Mouse (Mus musculus) small intestine, adult 2 months (tissue): ENCODE measurements around the gene Arhgef3. TPM values are rescaled to one million over a fixed set of nuclear protein-coding genes. Genes with fewer than 3 reads are reported as not detected.

ENCODE experiments used
- H3K27ac ChIP-seq: fragments of 200-500 bp; 2 replicates; pipeline ENCODE4 v1.5.1; 2012; ENCODE audit warnings: low read depth, low read length, control low read depth, inconsistent platforms; ENCODE audit not compliant: insufficient read depth
- H3K27me3 ChIP-seq: fragments of 200-500 bp; 2 replicates; pipeline ENCODE4 v1.6.1; 2012; ENCODE audit warnings: mild to moderate bottlenecking, moderate library complexity, low read length, inconsistent platforms; ENCODE audit not compliant: control insufficient read depth, insufficient read depth
- H3K36me3 ChIP-seq: fragments of 200-500 bp; 2 replicates; pipeline ENCODE4 v1.6.1; 2012; ENCODE audit warnings: mild to moderate bottlenecking, low read length, control low read depth, inconsistent platforms; ENCODE audit not compliant: control insufficient read depth, insufficient read depth
- H3K4me1 ChIP-seq: fragments of 200-500 bp; 2 replicates; pipeline ENCODE4 v1.6.1; 2012; ENCODE audit warnings: low read length, inconsistent platforms, mixed read lengths; ENCODE audit not compliant: control insufficient read depth, insufficient read depth, insufficient read length
- H3K4me3 ChIP-seq: fragments of 200-500 bp; 2 replicates; pipeline ENCODE4 v1.5.1; 2012; ENCODE audit warnings: low read depth, mild to moderate bottlenecking, control low read depth, inconsistent platforms, low read length, moderate library complexity
- CTCF ChIP-seq: fragments of 200-500 bp; IDR thresholded peaks from 2 replicates; pipeline ENCODE4 v1.5.1; 2012; ENCODE audit warnings: low read depth, mild to moderate bottlenecking, control low read depth, inconsistent platforms, low read length, moderate library complexity, mixed read lengths; ENCODE audit not compliant: insufficient replicate concordance, insufficient read length; ENCODE audit errors: extremely low read depth
- POLR2A ChIP-seq: fragments of 200-500 bp; IDR thresholded peaks from 2 replicates; pipeline ENCODE4 v1.6.1; 2012; ENCODE audit warnings: low read depth, mild to moderate bottlenecking, control low read depth, inconsistent platforms, low read length, moderate library complexity
- WGBS: fragments of 180-500 bp; shearing (Covaris S2); methylation state at CpG from one replicate; pipeline ENCODE4 v1.1.7; 2018; 5-methylcytosine and 5-hydroxymethylcytosine counted together
- polyA plus RNA-seq: library from polyadenylated mRNA; depleted of rRNA; stranded (reverse); fragments of >200 nt; gene quantifications from 2 replicates; pipeline ENCODE4 v1.2.3, GENCODE M21; 2012

The Arhgef3 gene
- polyA plus RNA-seq, 1 experiment: 7.0 TPM

DNA sequence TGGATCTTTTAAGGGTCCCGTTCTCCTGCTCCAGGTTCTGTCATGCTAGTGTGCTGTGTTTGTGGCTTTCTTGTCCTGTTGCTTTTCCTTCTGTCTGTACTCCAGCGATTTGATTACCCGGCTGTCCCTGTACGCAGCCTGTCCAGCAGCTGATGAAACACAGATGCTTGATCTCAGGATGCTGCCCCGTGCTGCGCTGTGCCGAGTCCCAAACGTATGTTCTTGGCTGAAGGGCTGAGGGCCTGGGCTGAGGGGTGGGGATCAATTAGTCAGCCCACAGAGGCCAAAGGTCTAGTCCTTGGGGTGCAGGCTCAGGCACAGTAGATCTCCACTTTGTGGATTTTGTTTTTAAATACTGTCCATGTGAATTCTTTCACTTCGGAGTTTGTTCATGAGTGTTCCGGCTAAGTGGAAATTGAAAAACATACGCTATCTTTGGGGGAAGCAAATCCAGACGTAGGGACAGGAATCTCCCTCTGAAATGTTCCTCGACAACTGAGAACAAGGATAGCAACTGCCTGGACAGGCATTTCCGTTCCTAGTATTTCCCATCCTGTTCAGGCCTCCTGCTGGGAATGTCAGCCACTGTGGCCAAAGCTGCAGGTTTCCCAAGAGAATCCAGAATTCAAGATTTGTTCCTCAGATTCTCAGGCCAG lies 56.6 kb downstream of the Arhgef3 start:
- no peaks in the 10 kb centered on the region for H3K36me3 ChIP-seq
- no peak overlapping the region for H3K4me3 ChIP-seq
- WGBS: 73% methylated on average over 14 of the region's 14 CpGs
- no peaks in the 10 kb centered on the region for H3K27me3 ChIP-seq
- peak overlapping the region; percentile 24 for H3K27ac ChIP-seq
- H3K4me1 ChIP-seq: peaks cover 19% of the 10 kb centered on the region; the same call in 1 of the 2 replicates
- TF ChIP-seq CTCF: no peak
- no peak for TF ChIP-seq POLR2A

DNA sequence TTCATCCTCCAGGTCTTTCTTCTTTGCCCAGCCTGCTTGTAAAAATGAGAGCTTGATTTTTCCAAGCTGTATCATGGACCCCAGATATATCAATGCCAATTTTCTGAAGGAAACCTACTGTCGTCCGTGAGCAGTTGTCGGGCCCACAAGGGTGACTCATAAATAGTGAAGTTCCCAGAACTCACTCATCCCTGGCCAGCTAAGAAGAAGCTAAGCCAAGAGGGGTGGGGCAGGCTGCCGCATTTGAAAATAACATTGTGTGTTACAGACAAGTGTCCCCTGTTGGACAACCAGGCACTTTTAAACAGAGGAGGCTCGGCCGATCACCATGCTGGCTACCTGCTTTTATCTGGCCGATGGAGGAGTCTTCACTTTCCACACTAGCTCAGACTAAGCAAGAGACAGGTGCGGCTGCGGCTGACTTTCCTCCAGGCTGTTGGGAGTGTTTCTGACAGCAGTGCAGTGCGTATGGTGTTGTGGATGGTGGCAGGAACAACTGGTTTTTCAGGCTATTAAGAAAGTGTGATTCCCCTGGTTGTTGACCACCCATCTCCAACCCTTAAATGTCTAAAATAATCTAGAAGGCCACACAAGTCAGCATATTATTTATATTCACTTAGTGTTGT lies 58.6 kb downstream of the Arhgef3 start:
- Histone ChIP-seq H3K27me3 (no peaks in the 10 kb centered on the region), H3K36me3 (no peaks in the 10 kb centered on the region), H3K4me3 (no peak overlapping the region), H3K27ac (peak overlapping the region; percentile 28; the same call in 1 of the 2 replicates), H3K4me1 (peaks cover 20% of the 10 kb centered on the region; the same call in 1 of the 2 replicates)
- TF ChIP-seq POLR2A: no peak
- no peak for TF ChIP-seq CTCF
- WGBS: 30% methylated on average over 10 of the region's 10 CpGs

DNA sequence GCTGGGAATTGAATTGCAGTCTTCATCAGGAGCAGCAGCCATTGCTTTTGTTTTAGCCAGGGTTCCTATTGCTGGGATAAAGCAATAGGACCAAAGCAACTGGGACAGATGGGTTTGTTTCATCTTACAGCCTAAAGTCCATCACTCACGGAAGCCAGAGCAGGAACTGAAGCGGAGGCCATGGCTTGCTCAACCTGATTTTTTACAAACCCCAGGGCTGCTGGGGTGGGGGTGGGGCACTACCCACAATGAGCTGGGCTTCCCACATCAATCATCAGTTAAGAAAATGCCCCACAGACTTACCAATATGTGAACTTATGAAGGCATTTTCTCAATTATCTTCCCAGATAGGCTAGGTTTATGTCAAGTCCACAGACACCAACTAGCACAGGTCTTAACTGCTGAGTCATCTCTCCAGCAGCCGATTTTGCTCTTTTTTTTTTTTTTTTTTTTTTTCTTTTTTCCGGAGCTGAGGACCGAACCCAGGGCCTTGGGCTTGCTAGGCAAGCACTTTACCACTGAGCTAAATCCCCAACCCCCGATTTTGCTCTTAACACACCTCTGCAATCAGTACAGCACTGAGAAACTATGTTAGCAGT lies 59.6 kb downstream of the Arhgef3 start:
- Histone ChIP-seq H3K27me3 (no peaks in the 10 kb centered on the region), H3K4me3 (no peak overlapping the region), H3K27ac (peak overlapping the region; percentile 65; the same call in 1 of the 2 replicates), H3K4me1 (peaks cover 22% of the 10 kb centered on the region; the same call in 1 of the 2 replicates), H3K36me3 (no peaks in the 10 kb centered on the region)
- no peak for TF ChIP-seq POLR2A
- no peak for TF ChIP-seq CTCF
- WGBS: 7% methylated on average over 6 of the region's 6 CpGs

DNA sequence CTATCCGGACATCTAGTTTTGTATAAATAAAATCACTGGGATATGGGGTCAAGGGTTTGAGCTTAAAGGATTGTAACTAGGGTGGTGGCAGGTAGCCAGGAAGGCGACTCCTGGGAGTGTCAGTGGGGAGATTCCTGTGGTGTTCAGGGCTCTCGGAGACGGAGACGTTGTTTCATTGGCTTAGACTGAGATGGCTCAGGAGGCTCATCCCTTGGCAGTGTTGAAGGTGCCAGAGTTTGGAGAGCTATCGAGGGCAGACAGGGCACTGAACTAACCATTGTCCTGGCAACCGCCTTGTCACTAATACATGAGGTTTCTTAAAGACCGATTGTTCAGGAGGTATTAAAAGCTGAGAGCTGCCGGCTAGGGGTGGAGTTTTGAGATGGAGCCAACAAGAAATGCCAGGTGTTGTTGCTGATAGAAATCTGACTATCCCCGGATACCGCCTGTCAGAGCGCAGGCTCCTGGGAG lies 60.2 kb downstream of the Arhgef3 start:
- H3K27ac ChIP-seq: peak overlapping the region; percentile 65
- no peak for TF ChIP-seq CTCF
- TF ChIP-seq POLR2A: no peak

DNA sequence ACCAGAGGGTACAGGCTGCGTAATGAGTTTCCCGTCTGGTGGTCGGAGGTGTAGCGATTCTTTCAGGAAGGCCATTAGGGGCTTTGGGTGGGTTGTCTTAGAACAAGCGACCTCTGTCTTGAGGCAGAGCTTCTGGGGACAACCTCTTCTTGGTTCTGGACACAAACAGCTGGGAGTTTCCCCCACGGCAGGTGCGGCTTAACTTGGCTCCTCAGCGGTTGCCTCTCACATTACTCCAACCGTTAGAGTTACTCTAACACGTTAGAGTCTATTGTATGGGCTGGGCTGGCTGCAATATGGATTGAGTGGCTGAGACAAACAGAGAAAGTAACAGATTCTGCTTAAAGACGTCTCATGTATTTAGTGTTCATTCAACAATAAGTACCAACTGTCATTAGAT lies 60.6 kb downstream of the Arhgef3 start:
- TF ChIP-seq CTCF (no peak; the same call in 1 of the 2 replicates), POLR2A (no peak)
- WGBS: 24% methylated on average over 11 of the region's 11 CpGs

More for the DNA sequence above, 60.2 kb downstream of the Arhgef3 start:
- 12% methylated on average over 12 of the region's 12 CpGs for WGBS
- Histone ChIP-seq H3K4me1 (peaks cover 22% of the 10 kb centered on the region; the same call in 1 of the 2 replicates), H3K36me3 (no peaks in the 10 kb centered on the region), H3K4me3 (peak overlapping the region; percentile 44; the same call in 1 of the 2 replicates), H3K27me3 (no peaks in the 10 kb centered on the region)

DNA sequence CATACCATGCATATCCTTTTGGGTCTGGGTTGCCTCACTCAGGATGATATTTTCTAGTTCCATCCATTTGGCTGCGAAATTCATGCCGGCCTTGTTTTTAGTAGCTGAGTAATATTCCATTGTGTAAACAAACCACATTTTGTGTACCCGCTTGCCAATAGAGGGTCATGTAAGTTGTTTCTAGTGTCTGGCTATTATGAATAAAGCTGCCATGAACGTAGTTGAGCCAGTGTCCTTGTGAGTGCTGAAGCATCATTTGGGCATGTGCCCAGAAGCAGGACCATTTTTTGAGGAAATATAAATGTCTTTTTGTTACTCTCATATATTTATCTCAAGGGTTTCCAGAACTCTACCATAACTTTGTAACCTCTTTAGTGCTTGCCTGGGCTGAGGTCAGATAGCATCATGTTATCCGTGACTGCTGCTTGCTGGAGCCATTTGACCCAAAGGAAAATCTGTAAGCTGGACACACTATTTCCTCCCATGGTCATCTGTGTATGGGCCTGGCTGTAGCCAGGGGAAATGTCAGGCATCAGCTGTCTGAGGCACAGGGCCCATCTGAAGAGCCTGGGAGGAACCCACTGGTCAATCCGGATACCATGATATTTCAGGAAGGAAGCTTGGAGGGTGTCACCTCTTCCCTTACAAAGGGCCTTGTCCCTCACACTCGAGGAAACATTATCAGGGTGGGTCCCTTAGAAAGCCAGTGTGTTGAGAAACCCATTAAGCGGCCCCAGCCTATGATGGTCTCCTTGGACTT lies 63.3 kb downstream of the Arhgef3 start:
- Histone ChIP-seq H3K4me3 (no peak overlapping the region), H3K4me1 (peaks cover 19% of the 10 kb centered on the region; the same call in 1 of the 2 replicates), H3K27ac (no peak overlapping the region), H3K27me3 (no peaks in the 10 kb centered on the region), H3K36me3 (no peaks in the 10 kb centered on the region)
- 69% methylated on average over 8 of the region's 8 CpGs for WGBS
- TF ChIP-seq CTCF: no peak
- no peak for TF ChIP-seq POLR2A

More for the DNA sequence above, 60.6 kb downstream of the Arhgef3 start:
- H3K4me1 ChIP-seq: peaks cover 22% of the 10 kb centered on the region; the same call in 1 of the 2 replicates
- peak overlapping the region; percentile 7; the same call in 1 of the 2 replicates for H3K27ac ChIP-seq
- no peaks in the 10 kb centered on the region for H3K36me3 ChIP-seq
- no peaks in the 10 kb centered on the region for H3K27me3 ChIP-seq
- H3K4me3 ChIP-seq: no peak overlapping the region
